Mouse (Mus musculus) adipocyte (in vitro differentiated cells): ENCODE measurements around the gene Kcnk15.

Experiments used
- DNase-seq: peaks from one replicate; pipeline ENCODE4 v3.0.0-alpha.2; 2016; ENCODE audit warnings: low spot score

The Kcnk15 gene

GRCm38 (mm10) chr2:163853461-163853901, at the start of gene Kcnk15:
Kcnk15 (plus strand) TSS chr2:163853651.
- no peak for DNase-seq

GRCm38 (mm10) chr2:163803838-163804237, 49.6 kb upstream of the Kcnk15 start:
- no peak for DNase-seq

DNA sequence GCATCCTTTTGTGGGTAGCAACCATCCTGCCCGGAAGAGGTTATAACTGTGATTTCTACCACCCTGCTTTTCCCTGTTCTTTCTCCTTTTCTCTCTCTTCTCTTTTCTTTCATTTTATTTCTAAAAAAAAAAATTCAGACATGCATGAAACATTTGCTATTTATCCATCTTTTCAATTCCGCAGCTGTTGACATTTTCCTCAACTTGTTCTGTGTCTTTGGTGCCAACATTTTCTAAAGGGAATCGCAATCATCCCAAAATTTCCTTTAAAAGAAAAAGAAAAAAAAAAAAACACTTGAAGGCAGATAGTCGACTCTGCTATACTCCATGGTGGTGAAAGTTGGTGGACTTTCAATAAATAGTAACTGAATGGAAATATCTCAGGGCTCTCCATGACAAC, 44.3 kb upstream of the Kcnk15 start:
- DNase-seq: no peak

DNA sequence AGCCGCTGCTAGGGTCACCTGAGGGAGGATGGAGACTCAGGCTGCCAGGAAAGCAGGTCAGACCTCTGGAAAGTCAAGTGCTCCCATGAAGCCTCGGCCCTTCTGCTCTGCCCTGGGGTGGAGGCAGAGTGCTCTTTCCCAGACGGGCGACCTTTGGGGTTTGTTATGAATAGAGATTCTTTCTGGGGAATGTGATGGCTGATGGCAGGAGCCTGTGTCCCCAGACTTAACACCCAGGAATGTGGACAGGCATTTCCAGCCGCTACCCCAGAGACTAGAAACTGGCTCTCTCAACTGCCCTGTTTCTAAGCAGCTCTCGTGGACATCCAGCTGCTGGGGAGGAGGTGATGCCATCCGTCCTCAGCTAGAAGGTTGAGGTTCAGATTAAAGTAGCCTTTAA, 43.7 kb upstream of the Kcnk15 start:
- DNase-seq: no peak

GRCm38 (mm10) chr2:163813077-163813476, 40.4 kb upstream of the Kcnk15 start:
- no peak for DNase-seq

DNA sequence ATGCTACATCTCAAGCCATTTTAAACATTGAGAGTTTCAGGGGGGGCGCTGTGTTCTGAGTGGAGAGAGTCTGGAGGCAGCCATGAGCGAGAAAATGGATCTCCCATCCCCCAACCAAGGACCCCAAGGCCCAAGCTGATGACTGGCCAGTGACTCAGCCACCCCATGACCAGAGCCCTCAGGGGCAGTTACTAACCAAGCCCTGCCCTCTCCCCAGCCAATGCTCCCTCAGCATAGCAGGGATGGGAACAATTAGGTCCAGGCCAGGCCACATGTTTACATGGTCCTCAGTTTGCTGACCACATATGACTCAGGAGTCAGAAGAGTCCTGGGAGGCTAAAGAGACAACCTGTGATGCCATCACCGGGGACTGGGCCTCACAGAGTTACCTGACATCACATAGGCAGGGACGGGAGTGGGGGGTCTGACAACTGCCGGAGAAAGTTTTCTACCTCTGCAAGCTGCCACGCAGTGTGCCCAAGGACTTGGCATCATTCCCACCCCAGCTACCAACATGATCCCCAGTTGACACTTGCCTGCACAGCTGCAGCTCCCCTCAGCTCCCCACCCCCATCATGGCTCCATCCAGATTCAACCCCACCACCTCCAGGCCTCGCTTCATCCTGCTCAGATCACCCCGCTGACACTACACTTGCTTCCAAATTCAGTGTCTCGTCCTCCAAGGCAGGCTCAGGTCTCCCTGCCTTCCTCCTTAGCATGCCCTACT, 38.5 kb upstream of the Kcnk15 start:
- DNase-seq: no peak

- DNase-seq: peak; percentile 97
These were observed 32.8 kb upstream of the Kcnk15 start, which contains the start of gene Ccn5 for GRCm38 (mm10) chr2:163820607-163821006. Ccn5 (plus strand) TSS chr2:163820861.

DNA sequence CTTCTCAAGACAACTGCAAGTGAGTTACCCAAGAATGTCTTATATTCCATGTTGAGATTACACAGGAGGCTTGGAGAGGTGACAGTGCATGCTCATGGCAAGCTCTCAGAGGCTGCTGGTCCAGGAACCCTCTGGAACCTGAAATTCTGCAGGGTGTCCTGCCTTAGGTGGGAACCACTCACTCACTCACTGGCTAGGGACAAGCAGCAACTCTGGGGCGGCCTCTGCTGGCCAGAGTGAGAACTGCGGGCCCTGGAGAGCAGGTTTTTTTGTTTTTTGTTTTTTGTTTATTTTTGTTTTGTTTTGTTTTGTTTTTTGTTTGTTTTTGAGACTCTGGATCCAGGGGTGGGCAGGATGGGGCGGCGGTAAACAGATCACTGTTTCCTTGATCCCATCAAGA, 30.2 kb upstream of the Kcnk15 start:
- peak; percentile 72 for DNase-seq

GRCm38 (mm10) chr2:163823771-163824170, 29.7 kb upstream of the Kcnk15 start:
- no peak for DNase-seq

GRCm38 (mm10) chr2:163825861-163826260, 27.6 kb upstream of the Kcnk15 start:
- peak; percentile 62 for DNase-seq

DNA sequence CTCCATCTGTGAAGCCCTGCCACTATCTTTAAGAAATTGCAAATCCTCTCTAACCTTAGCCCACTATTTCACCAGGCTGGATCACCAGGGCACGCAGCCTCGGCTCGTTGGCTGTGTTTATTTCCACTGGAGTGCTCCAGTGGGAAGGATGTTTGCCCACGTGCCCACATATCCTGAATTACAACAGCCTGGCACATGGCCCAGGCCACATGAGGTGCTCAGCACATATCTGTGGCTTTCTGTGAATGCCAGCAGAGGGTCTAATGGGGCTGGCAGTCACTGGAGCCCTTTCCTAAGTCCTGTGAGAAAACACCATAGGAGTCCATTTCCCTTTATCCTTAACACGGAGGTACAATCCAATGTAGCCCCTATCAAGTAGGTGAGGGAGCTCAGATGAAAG, 27.0 kb upstream of the Kcnk15 start:
- DNase-seq: peak; percentile 67

GRCm38 (mm10) chr2:163831163-163831562, 22.3 kb upstream of the Kcnk15 start:
- no peak for DNase-seq

DNA sequence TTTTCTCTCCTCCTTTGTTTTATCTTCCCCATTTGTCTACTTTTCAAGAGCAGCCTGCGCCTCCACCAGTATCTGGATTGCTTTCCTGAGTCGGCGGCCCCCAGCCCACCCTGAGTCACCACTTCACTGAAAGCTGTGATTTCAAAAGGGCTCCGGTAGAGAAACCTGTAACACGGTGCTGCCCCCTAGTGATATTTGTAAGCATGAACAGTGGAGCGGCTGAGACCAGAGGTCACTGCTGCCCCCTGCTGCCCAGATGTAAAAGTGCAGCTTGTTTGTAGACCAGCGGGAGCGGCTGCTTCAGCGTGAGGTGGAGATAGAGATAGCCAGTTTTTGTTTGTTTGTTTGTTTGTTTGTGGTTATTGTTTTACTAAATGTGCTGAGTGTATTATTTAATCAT, 15.4 kb upstream of the Kcnk15 start:
- DNase-seq: peak; percentile 91

- DNase-seq: peak; percentile 95
These were observed 13.9 kb upstream of the Kcnk15 start for GRCm38 (mm10) chr2:163839519-163839918.

- DNase-seq: no peak
These were observed 11.4 kb upstream of the Kcnk15 start for GRCm38 (mm10) chr2:163842043-163842442.

GRCm38 (mm10) chr2:163857233-163857632, 3.8 kb downstream of the Kcnk15 start:
- no peak for DNase-seq

DNA sequence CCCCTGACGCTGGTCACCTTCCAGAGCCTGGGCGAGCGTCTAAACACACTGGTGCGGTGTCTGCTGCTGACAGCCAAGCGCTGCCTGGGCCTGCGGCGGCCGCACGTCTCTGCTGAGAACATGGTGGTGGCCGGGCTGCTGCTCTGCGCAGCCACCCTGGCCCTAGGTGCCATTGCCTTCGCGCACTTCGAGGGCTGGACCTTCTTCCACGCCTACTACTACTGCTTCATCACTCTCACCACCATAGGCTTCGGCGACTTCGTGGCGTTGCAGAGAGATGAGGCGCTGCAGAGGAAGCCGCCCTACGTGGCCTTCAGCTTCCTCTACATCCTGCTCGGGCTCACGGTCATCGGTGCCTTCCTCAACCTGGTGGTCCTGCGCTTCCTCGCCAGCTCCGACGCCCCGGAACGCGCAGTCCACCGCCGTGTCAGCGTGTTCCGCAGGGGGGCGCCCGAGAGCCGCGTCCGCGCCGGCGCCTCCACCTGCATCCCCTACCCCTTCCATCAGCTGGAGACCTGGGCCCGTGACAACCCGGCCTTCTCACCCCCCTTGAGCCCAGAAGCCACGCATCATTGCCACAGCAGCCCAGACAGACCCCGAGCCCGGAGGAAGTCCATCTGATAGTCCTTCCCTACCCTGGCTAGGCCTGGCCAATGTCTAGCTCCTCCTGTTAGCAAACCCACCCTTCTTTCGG, 5.0 kb downstream of the Kcnk15 start:
- no peak for DNase-seq

GRCm38 (mm10) chr2:163865311-163865710, 11.9 kb downstream of the Kcnk15 start:
- DNase-seq: no peak

DNA sequence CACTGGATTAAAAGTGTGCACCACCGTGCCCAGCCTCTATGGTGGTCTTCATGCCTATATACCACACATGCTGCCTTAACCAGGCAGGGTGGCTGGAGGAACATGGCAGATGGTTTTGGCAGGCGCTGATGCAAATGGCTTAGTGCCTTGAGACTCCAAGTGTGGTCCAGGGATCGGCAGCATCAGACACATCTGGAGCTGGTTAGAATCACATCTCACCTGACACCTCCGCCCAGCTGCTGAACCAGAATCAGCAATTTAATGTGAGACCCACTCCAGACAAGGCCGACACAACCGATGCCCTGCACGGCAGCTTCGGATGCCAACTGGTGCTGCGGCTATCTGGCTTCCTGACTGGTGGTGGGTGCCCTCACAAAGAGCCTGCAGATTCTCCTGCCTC, 12.6 kb downstream of the Kcnk15 start:
- no peak for DNase-seq

- no peak for DNase-seq
These were observed 16.3 kb downstream of the Kcnk15 start for GRCm38 (mm10) chr2:163869783-163870182.

- DNase-seq: no peak
These were observed 17.8 kb downstream of the Kcnk15 start for GRCm38 (mm10) chr2:163871266-163871665.

DNA sequence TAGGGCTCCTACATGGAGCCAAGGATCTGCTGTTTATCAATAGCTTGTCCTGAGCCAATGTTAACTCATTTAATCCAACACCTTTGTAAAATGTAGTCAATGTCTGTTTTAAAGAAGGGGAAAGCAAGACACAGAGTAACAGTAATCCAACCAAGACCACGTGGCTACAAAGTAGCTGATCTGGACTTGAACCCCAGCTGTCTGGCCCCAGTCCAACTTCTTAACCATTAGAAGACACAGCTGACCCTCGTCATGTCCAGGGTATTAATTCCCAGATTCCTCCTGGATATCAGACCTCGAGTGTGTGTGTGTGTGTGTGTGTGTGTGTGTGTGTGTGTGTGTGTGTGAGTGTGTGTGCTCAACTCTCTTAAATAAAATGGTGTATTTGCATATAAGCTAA, 18.5 kb downstream of the Kcnk15 start:
- DNase-seq: no peak

DNA sequence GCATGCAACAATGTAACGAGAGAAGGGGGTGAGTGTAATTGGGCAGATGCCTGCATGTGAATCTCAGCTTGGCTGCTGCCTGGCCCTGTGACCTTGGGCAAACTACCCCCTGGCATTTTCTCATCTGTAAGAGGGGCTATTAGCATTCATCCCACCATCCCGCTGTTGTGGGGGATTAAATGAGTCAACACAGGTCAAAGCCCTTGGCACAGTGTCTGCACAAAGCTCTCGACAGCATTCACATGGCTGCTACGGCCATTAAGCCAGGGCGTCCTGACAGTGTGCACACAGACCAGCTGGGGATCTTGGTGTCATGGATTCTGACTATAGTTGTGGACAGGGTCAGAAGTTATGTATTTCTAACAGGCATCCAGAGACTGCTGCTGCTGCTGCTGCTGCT, 21.4 kb downstream of the Kcnk15 start:
- no peak for DNase-seq

GRCm38 (mm10) chr2:163875484-163875883, 22.0 kb downstream of the Kcnk15 start:
- DNase-seq: no peak
